Mouse (Mus musculus) liver, adult 2 months (tissue): Measurements from ENCODE around the gene Ddx23. TPM values are rescaled to one million over a fixed set of nuclear protein-coding genes. Genes with fewer than 3 reads are reported as not detected.
A peak's percentile ranks its signal among the peaks of the same experiment; 100 is the strongest.

Experiments used
- DNase-seq: peaks from one replicate; pipeline ENCODE4 v3.0.0-alpha.2; 2011; ENCODE audit warnings: low read depth, low spot score; ENCODE audit errors: extremely low read depth
- H3K27ac ChIP-seq: fragments of 200-500 bp; replicated peaks from 2 replicates; pipeline ENCODE4 v1.5.1; 2012; ENCODE audit warnings: low read depth, mild to moderate bottlenecking, control low read depth, inconsistent platforms, low read length; ENCODE audit not compliant: insufficient read depth
- H3K27me3 ChIP-seq: fragments of 200-500 bp; 2 replicates; pipeline ENCODE4 v1.6.1; 2012; ENCODE audit warnings: mild to moderate bottlenecking, moderate library complexity, low read length, inconsistent platforms; ENCODE audit not compliant: control insufficient read depth, insufficient read depth
- H3K36me3 ChIP-seq: fragments of 200-500 bp; 2 replicates; pipeline ENCODE4 v1.6.1; 2012; ENCODE audit warnings: low read length, inconsistent platforms; ENCODE audit not compliant: control insufficient read depth, insufficient read depth
- H3K4me1 ChIP-seq: fragments of 200-500 bp; 2 replicates; pipeline ENCODE4 v1.6.1; 2011; ENCODE audit warnings: low read length; ENCODE audit not compliant: control insufficient read depth, insufficient read depth
- H3K4me3 ChIP-seq: fragments of 200-500 bp; 2 replicates; pipeline ENCODE4 v1.5.1; 2011; ENCODE audit warnings: low read depth, mild to moderate bottlenecking, control low read depth, low read length, moderate library complexity; ENCODE audit not compliant: insufficient read depth
- H3K79me2 ChIP-seq: fragments of 200-500 bp; 2 replicates; pipeline ENCODE4 v1.6.1; 2012; ENCODE audit warnings: inconsistent platforms, mild to moderate bottlenecking, low read length, moderate library complexity; ENCODE audit not compliant: control insufficient read depth, insufficient read depth
- H3K9ac ChIP-seq: fragments of 200-500 bp; 2 replicates; pipeline ENCODE4 v1.6.1; 2012; ENCODE audit warnings: low read depth, mild to moderate bottlenecking, control low read depth, inconsistent platforms, low read length
- CTCF ChIP-seq: fragments of 200-500 bp; IDR thresholded peaks from 2 replicates; pipeline ENCODE4 v1.5.1; 2011; ENCODE audit warnings: low read depth, low read length, control low read depth
- POLR2A ChIP-seq: fragments of 200-500 bp; IDR thresholded peaks from 2 replicates; pipeline ENCODE4 v1.6.1; 2011; ENCODE audit warnings: low read length, control low read depth; ENCODE audit not compliant: insufficient read depth; ENCODE audit errors: extremely low read depth
- WGBS: fragments of 180-500 bp; shearing (Covaris S2); methylation state at CpG from one replicate; pipeline ENCODE4 v1.1.7; 2018; 5-methylcytosine and 5-hydroxymethylcytosine counted together
- polyA plus RNA-seq: library from polyadenylated mRNA; depleted of rRNA; stranded (reverse); fragments of >200 nt; gene quantifications from 2 replicates; pipeline ENCODE4 v1.2.3, GENCODE M21; 2012
- total RNA-seq: library from RNA; depleted of rRNA; stranded (reverse); fragments of >200 nt; gene quantifications from 2 replicates; pipeline ENCODE4 v1.2.3, GENCODE M21; 2014

Gene Ddx23
- total and polyA plus RNA-seq, 2 experiments = 18.8 to 27.6 TPM

DNA sequence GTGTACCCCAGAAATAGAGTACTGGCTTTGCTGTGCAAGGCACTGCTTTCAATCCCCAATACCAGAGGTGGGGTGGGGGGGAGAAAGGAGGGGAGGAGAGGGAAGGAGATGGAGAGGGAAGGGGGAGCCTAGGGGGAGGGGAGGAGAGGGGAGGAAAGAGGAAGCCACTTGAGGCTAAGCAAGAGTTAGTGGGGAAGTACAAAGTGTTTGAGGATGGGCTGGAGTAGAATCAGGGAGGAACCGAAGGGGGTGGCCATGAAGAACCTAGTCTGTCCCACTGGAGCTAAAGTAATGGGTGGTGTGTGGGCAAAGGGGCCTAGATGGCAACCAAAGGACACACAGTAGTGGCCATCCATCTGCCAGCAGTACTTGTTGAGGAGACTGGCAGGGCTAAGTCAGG, 21.1 kb upstream of the Ddx23 start:
- Histone ChIP-seq H3K36me3 (no peaks in the 10 kb centered on the region), H3K4me3 (no peak overlapping the region), H3K27ac (no peak overlapping the region), H3K79me2 (no peaks in the 10 kb centered on the region), H3K4me1 (no peaks in the 10 kb centered on the region), H3K9ac (no peak overlapping the region), H3K27me3 (no peaks in the 10 kb centered on the region)
- no peak for TF ChIP-seq POLR2A
- no peak for TF ChIP-seq CTCF
- DNase-seq = no peak
- WGBS = 87% methylated on average over 1 of the region's 1 CpGs

DNA sequence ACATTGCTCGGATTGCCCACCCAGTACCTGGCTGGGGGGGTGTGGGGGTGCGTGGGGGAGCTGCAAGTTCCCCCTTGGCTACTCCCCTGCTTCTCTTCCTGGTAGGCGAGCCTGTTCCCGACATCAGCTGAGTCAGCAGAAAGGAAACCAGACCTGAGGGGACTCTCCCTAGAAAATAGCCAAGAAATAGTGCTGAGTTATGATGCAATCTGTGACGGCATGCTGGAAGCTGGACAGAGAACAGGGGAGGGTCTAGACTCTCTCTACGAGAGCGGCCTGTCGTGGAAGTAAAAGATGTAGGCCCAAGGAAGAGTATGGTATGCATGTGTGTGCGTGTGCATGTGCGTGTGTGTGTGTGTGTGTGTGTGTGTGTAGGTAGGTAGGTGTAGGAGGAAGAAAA, 20.5 kb upstream of the Ddx23 start:
- TF ChIP-seq POLR2A = no peak
- no peak for TF ChIP-seq CTCF
- Histone ChIP-seq H3K27ac (no peak overlapping the region), H3K9ac (no peak overlapping the region), H3K27me3 (no peaks in the 10 kb centered on the region), H3K4me3 (no peak overlapping the region), H3K4me1 (no peaks in the 10 kb centered on the region; the same call in 1 of the 2 replicates), H3K36me3 (no peaks in the 10 kb centered on the region), H3K79me2 (no peaks in the 10 kb centered on the region)
- no peak for DNase-seq
- 54% methylated on average over 10 of the region's 10 CpGs for WGBS

DNA sequence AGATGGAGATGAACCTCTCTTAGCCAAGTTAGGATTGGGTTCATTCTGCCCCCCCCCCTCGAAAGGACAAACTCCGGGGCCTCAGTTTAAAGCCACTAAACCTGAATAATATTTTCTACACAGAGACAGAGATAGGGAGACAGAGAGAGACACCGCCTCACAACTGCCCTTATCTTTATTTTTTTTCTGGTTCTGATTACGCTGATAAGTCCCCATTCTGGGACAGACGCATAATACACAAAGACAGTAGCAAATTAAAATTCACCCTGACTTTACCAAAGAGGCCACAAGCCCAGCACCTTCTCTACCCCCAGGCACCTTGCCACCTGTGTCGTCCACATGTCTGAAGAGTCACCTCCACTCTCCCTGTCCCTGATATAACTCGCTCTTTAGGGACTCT, 18.9 kb upstream of the Ddx23 start:
- no peaks in the 10 kb centered on the region for H3K27me3 ChIP-seq
- WGBS = 87% methylated on average over 7 of the region's 7 CpGs
- no peaks in the 10 kb centered on the region for H3K36me3 ChIP-seq
- TF ChIP-seq POLR2A (no peak), CTCF (no peak)
- H3K79me2 ChIP-seq = no peaks in the 10 kb centered on the region
- H3K4me1 ChIP-seq = no peaks in the 10 kb centered on the region; the same call in 1 of the 2 replicates
- no peak overlapping the region for H3K4me3 ChIP-seq
- DNase-seq = no peak
- no peak overlapping the region for H3K27ac ChIP-seq
- H3K9ac ChIP-seq = no peak overlapping the region

DNA sequence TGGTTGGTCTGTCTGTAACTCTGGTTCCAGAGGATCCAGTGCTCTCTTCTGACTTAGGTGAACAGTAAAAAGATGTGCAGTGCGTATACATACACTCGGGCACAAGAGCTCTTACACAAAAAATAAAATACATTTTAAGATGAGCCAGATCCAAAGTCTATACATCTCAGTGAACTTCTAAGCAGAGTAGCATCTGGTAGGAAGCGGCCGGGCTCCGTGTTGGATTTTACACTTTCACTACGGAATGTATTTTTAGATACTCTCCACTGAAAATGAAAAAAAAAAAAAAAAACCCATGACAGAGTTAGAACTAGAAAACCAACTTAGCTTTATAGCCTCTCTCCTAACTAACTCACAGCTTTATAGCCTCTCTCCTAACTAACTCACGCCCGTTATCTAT, 18.0 kb upstream of the Ddx23 start:
- H3K4me1 ChIP-seq = peaks cover 3% of the 10 kb centered on the region
- H3K9ac ChIP-seq = no peak overlapping the region
- H3K27me3 ChIP-seq = no peaks in the 10 kb centered on the region
- 89% methylated on average over 8 of the region's 8 CpGs for WGBS
- no peak overlapping the region for H3K4me3 ChIP-seq
- H3K36me3 ChIP-seq = no peaks in the 10 kb centered on the region
- no peak overlapping the region for H3K27ac ChIP-seq
- TF ChIP-seq CTCF (no peak), POLR2A (no peak)
- H3K79me2 ChIP-seq = no peaks in the 10 kb centered on the region; the same call in 1 of the 2 replicates
- DNase-seq = no peak

DNA sequence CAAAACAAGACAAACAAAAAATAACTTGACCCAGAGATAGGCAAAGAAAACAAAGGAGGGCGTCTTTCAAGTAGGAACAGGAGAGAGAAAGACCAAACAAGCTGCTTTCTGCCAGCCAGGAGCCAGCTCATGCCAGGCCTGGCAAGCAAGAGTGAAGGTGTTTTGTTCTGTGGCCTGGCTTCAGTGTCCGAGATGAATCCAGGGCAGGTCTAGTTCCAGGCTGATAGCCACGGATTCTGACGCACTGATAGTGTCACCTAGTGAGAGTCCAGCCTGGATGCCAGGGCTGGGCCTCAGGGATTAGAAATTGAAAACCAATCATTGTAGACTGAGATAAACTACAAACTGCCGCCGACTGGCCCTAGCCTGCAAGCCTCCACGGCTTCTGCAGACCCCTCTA, 15.3 kb upstream of the Ddx23 start:
- WGBS = 17% methylated on average over 7 of the region's 7 CpGs

DNA sequence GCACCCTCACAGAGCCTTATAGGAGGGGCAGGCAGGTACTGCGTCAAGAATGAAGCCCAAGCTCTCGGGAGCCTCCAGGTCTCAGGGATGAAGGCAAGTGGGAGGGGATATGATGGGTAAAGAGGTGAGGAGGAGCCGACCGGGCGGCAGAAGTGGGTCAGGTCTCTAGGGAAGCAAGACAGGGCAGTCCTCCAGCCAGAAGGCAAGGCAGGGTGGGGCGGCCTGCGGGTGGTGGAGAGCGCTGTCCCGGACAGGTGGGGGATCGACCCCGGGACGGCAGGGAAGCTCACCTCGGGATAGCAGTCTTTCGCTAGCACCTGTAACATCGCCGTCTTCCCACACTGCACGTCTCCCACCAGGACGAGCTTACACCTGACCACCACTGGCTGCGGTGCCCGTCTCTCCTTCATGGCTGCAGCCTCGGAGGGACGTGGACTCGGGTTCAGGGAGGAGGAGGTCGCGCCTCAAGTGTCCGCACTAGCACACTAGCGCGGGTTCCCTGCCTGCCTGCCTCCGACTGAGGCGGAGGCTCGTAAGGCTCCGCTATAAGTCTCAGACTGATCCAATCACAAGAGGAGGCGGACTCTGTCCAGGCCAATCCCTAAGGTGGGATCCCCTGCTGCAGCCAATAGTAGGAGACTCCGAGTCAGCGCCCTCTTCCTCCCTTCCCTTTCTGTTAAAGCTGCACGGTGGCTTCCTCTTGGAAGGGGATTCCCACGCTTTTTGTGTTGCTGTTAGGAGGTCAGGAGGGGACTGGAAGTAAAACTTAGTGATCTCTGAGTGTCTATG, 14.4 kb upstream of the Ddx23 start, which contains the start of gene Rnd1:
Rnd1 (minus strand) TSS at position 522 of the 789 bp plus-strand sequence.
- Histone ChIP-seq H3K4me1 (peaks cover 3% of the 10 kb centered on the region), H3K27me3 (no peaks in the 10 kb centered on the region), H3K79me2 (no peaks in the 10 kb centered on the region; the same call in 1 of the 2 replicates), H3K27ac (peak within 1 kb of the TSS; percentile 68), H3K4me3 (peak within 1 kb of the TSS; percentile 66), H3K36me3 (no peaks in the 10 kb centered on the region), H3K9ac (peak within 1 kb of the TSS; percentile 77)
- WGBS = under 1% methylated on average over 37 of the region's 37 CpGs
- TF ChIP-seq POLR2A (peak; percentile 100), CTCF (no peak)
- DNase-seq = peak; percentile 93

More for the DNA sequence above, 15.3 kb upstream of the Ddx23 start:
- no peak for TF ChIP-seq POLR2A
- TF ChIP-seq CTCF = no peak
- H3K4me1 ChIP-seq = peaks cover 3% of the 10 kb centered on the region
- peak overlapping the region; percentile 68 for H3K27ac ChIP-seq
- H3K79me2 ChIP-seq = no peaks in the 10 kb centered on the region; the same call in 1 of the 2 replicates
- H3K9ac ChIP-seq = no peak overlapping the region
- H3K27me3 ChIP-seq = no peaks in the 10 kb centered on the region
- H3K4me3 ChIP-seq = no peak overlapping the region
- peak; percentile 96 for DNase-seq
- no peaks in the 10 kb centered on the region for H3K36me3 ChIP-seq
